ENCODE assay signal across 9 mouse cellular contexts in the genomic region with DNA sequence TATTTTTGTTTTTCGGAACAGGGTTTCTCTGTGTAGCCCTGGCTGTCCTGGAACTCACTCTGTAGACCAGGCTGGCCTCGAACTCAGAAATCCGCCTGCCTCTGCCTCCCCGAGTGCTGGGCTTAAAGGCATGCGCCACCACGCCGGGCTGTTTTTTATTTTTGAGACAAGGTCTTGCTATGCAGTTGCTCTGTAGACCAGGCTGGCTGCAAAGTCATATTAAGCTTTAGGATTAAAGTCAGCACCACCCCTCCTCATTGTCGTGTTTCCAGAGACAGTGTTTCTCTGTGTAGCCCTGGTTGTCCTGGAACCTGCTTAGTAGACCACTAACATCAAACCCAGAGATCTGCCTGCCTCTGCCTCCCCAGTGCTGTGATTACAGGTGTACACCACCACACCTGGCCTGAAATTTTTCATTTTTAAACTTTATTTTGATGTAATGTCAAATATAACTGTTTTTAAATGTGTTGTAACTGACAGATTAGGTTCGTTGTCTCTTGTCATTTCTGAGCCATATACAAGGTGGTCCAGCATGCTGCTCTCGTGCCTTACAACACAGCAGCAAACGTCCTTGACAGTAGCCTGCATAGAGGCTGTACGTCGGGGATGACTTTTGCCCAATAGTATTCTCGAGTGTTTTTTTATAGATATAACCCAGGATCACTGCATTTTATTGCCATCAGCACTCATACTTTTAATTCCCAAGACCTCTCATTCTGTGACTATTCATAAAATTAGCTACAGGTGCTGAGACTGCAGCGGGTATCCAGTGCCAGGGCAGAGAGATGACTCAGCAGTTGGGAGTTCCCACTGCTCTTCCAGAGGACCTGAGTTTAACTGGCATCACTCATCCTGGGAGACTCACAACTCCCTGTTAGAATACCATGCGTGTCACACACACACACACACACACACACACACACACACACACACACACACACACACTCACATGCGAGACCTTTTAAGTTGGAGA. TPM values are rescaled to one million over a fixed set of nuclear protein-coding genes. Genes with fewer than 3 reads are reported as not detected.
A peak's percentile ranks its signal among the peaks of the same experiment; 100 is the strongest.
DNase-seq lines count a peak whose midpoint lies in the region; ATAC-seq and TF ChIP-seq lines count a peak whose summit lies in the region.
"Had no signal": no experiment of that assay in that cellular context is flagged by ENCODE, and none has a peak within 500 bp of the region (broad histone marks: within the 10 kb centered on the region; RNA-seq: fewer than 3 reads in every experiment).

No protein-coding gene starts in this region.

- H3K27me3 ChIP-seq in heart, embryonic 11.5 days (ENCODE audit: control insufficient read depth, insufficient read depth, low read length): no peaks in the 10 kb centered on the region
- H3K27me3 ChIP-seq in testis, adult 2 months (ENCODE audit: control insufficient read depth, insufficient read depth, low read length): no peaks in the 10 kb centered on the region
- H3K27me3 ChIP-seq in heart, embryonic 16.5 days (ENCODE audit: control insufficient read depth, insufficient read depth, low read length): no peaks in the 10 kb centered on the region
- no peaks in the 10 kb centered on the region for H3K27me3 ChIP-seq in hindbrain, embryonic 12.5 days
- H3K27me3 ChIP-seq: limb, embryonic 12.5 days had no signal

- H3K4me1 ChIP-seq in heart, embryonic 11.5 days (ENCODE audit: control insufficient read depth, insufficient read depth, low read length): peaks cover 62% of the 10 kb centered on the region
- H3K4me1 ChIP-seq in testis, adult 2 months (ENCODE audit: control insufficient read depth, insufficient read depth, low read length): peaks cover 24% of the 10 kb centered on the region
- H3K4me1 ChIP-seq in heart, embryonic 16.5 days (ENCODE audit: control insufficient read depth, insufficient read depth, low read length): peaks cover 56% of the 10 kb centered on the region
- H3K4me1 ChIP-seq in hindbrain, embryonic 12.5 days: peaks cover 66% of the 10 kb centered on the region

- H3K27ac ChIP-seq in heart, embryonic 11.5 days (ENCODE audit: low read depth, low read length): peak overlapping the region; percentile 79
- H3K27ac ChIP-seq in testis, adult 2 months (ENCODE audit: control insufficient read depth, insufficient read depth, low read depth, low read length): 0 out of 2 replicates have a peak overlapping the region, but pooled peaks have one; percentile 25
- H3K27ac ChIP-seq in heart, embryonic 16.5 days (ENCODE audit: low read length): peak overlapping the region; percentile 56
- H3K27ac ChIP-seq in hindbrain, embryonic 12.5 days: no peak overlapping the region

- no peak overlapping the region for H3K4me3 ChIP-seq in heart, embryonic 11.5 days (ENCODE audit: low read depth, low read length)
- no peak overlapping the region for H3K4me3 ChIP-seq in testis, adult 2 months (ENCODE audit: control insufficient read depth, low read depth, low read length)
- no peak overlapping the region for H3K4me3 ChIP-seq in heart, embryonic 16.5 days (ENCODE audit: low read length)
- H3K4me3 ChIP-seq in hindbrain, embryonic 12.5 days: no peak overlapping the region
- H3K4me3 ChIP-seq: limb, embryonic 12.5 days had no signal

- no peak for DNase-seq in heart, adult 18-20 months
- no peak for DNase-seq in testis, postnatal 14 days (ENCODE audit: low spot score)
- no peak for DNase-seq in frontal cortex, adult 2 months (ENCODE audit: extremely low spot score in 1 of 2, low spot score in 1 of 2)
- DNase-seq in cerebellum, adult 8-10 months: no peak

- H3K9me3 ChIP-seq in heart, embryonic 11.5 days (replicated peaks; ENCODE audit: control insufficient read depth, low read length): no peaks in the 10 kb centered on the region
- no peaks in the 10 kb centered on the region for H3K9me3 ChIP-seq in heart, embryonic 16.5 days (replicated peaks; ENCODE audit: control insufficient read depth, low read length)
- H3K9me3 ChIP-seq in hindbrain, embryonic 12.5 days (replicated peaks): no peaks in the 10 kb centered on the region
- H3K9me3 ChIP-seq: limb, embryonic 12.5 days had no signal

- H3K9ac ChIP-seq in heart, embryonic 11.5 days (ENCODE audit: low read depth, low read length): no peak overlapping the region
- H3K9ac ChIP-seq in heart, embryonic 16.5 days (ENCODE audit: low read length): no peak overlapping the region
- no peak overlapping the region for H3K9ac ChIP-seq in hindbrain, embryonic 12.5 days
- H3K9ac ChIP-seq: limb, embryonic 12.5 days had no signal

- WGBS in heart, embryonic 11.5 days (ENCODE audit: insufficient replicate concordance): 87% methylated on average over 17 of the region's 17 CpGs
- 79% methylated on average over 17 of the region's 17 CpGs for WGBS in heart, embryonic 16.5 days
- WGBS in hindbrain, embryonic 12.5 days: 91% methylated on average over 17 of the region's 17 CpGs

- no peak for ATAC-seq in heart, embryonic 11.5 days (replicated peaks; ENCODE audit: insufficient number of reproducible peaks, low FRiP score, low TSS enrichment)
- ATAC-seq in heart, embryonic 16.5 days (replicated peaks; ENCODE audit: extremely low read depth, insufficient read depth, low FRiP score): no peak
- no peak for ATAC-seq in hindbrain, embryonic 12.5 days (ENCODE audit: low FRiP score)

- TF ChIP-seq POLR2A in testis, adult 2 months (IDR thresholded peaks at IDR 0.05; ENCODE audit: control insufficient read depth, low read depth, low read length): no peak

- TF ChIP-seq CTCF in testis, adult 2 months (IDR thresholded peaks at IDR 0.05; ENCODE audit: control insufficient read depth, insufficient read depth, insufficient replicate concordance, low read depth, low read length): no peak

- H3K4me2 ChIP-seq in heart, embryonic 11.5 days: peak overlapping the region; percentile 24; the same call in 1 of the 2 replicates
- H3K4me2 ChIP-seq in heart, embryonic 16.5 days (ENCODE audit: low read depth, low read length): no peak overlapping the region
- no peak overlapping the region for H3K4me2 ChIP-seq in hindbrain, embryonic 12.5 days (replicated peaks)

- no peaks in the 10 kb centered on the region for H3K36me3 ChIP-seq in heart, embryonic 11.5 days (ENCODE audit: control insufficient read depth, insufficient read depth, low read length)
- H3K36me3 ChIP-seq in testis, adult 2 months (ENCODE audit: control insufficient read depth, insufficient read depth, low read length): no peaks in the 10 kb centered on the region
- H3K36me3 ChIP-seq in heart, embryonic 16.5 days (ENCODE audit: control insufficient read depth, insufficient read depth): no peaks in the 10 kb centered on the region
- H3K36me3 ChIP-seq in hindbrain, embryonic 12.5 days: no peaks in the 10 kb centered on the region

RNA-seq across cellular contexts. Expression of gene Actg1, which starts 6.2 kb away (rescaled TPM):
- polyA plus RNA-seq in heart, embryonic 11.5 days (2014; fragmentation: Nextera tagmentation; extraction: Ambion mirVana): 1,448 and 1,508 TPM in 2 replicates
- total RNA-seq in heart, adult 18-20 months (2021): 100 to 1,000 TPM; 286 to 296 TPM
- 670 and 672 TPM in 2 replicates for polyA plus RNA-seq in testis, adult 2 months (2012; rRNA removed)
- 1,134 and 1,179 TPM in 2 replicates for polyA plus RNA-seq in heart, embryonic 16.5 days (2015; fragmentation: Nextera tagmentation; extraction: Ambion mirVana)
- 1,138 and 1,210 TPM in 2 replicates for polyA plus RNA-seq in frontal cortex, adult 2 months (2012; rRNA removed)
- polyA plus RNA-seq in hindbrain, embryonic 12.5 days (2016; fragmentation: Nextera tagmentation; extraction: Ambion mirVana): 3,608 and 3,685 TPM in 2 replicates

RNA-seq across cellular contexts. Expression of gene Fscn2, which starts 6.7 kb away (rescaled TPM):
- polyA plus RNA-seq in heart, embryonic 11.5 days (2014; fragmentation: Nextera tagmentation; extraction: Ambion mirVana): 0.57 TPM in 1 of 2 replicates, not detected in the other
- not detected for total RNA-seq in heart, adult 18-20 months (2021)
- 1.6 and 2.1 TPM in 2 replicates for polyA plus RNA-seq in testis, adult 2 months (2012; rRNA removed)
- polyA plus RNA-seq in heart, embryonic 16.5 days (2015; fragmentation: Nextera tagmentation; extraction: Ambion mirVana): 0.71 and 0.91 TPM in 2 replicates
- polyA plus RNA-seq in frontal cortex, adult 2 months (2012; rRNA removed): 0.67 and 0.82 TPM in 2 replicates
- polyA plus RNA-seq in hindbrain, embryonic 12.5 days (2016; fragmentation: Nextera tagmentation; extraction: Ambion mirVana): 1.2 and 1.3 TPM in 2 replicates

RNA-seq across cellular contexts. Expression of gene Faap100, which starts 24.0 kb away (rescaled TPM):
- polyA plus RNA-seq in heart, embryonic 11.5 days (2014; fragmentation: Nextera tagmentation; extraction: Ambion mirVana): 24.2 and 29.6 TPM in 2 replicates
- total RNA-seq in heart, adult 18-20 months (2021): 10 to 100 TPM; 10.6 to 11.7 TPM
- 57.8 and 67.1 TPM in 2 replicates for polyA plus RNA-seq in testis, adult 2 months (2012; rRNA removed)
- polyA plus RNA-seq in heart, embryonic 16.5 days (2015; fragmentation: Nextera tagmentation; extraction: Ambion mirVana): 28.8 and 37.3 TPM in 2 replicates
- polyA plus RNA-seq in frontal cortex, adult 2 months (2012; rRNA removed): 27.6 and 27.8 TPM in 2 replicates
- 52.2 and 59.1 TPM in 2 replicates for polyA plus RNA-seq in hindbrain, embryonic 12.5 days (2016; fragmentation: Nextera tagmentation; extraction: Ambion mirVana)
